Mouse (Mus musculus) intestine, embryonic 14.5 days (tissue): Measurements from ENCODE around the gene Pcnt. TPM values are rescaled to one million over a fixed set of nuclear protein-coding genes. Genes with fewer than 3 reads are reported as not detected.

Source experiments
- ATAC-seq: fragments of 200-750 bp; cut with Nextera tagmentation; replicated peaks from 2 replicates; pipeline ENCODE4 v1.8.0; 2017; ENCODE audit warnings: low read depth, moderate number of reproducible peaks, moderate TSS enrichment, moderate library complexity; ENCODE audit not compliant: low FRiP score, low TSS enrichment
- DNase-seq: peaks from one replicate; pipeline ENCODE4 v3.0.0-alpha.2; 2018; ENCODE audit warnings: low spot score
- H3K27ac ChIP-seq: fragments of 300-500 bp; sonication (generic); 2 replicates; pipeline ENCODE4 v1.5.1; 2014; ENCODE audit warnings: low read depth, mild to moderate bottlenecking, control low read depth
- H3K27me3 ChIP-seq: fragments of 300-500 bp; sonication (generic); replicated peaks from 2 replicates; pipeline ENCODE4 v1.6.1; 2014; ENCODE audit warnings: low read length, control low read depth; ENCODE audit not compliant: control insufficient read depth, insufficient read depth
- H3K36me3 ChIP-seq: fragments of 300-500 bp; sonication (generic); 2 replicates; pipeline ENCODE4 v1.6.1; 2014; ENCODE audit warnings: low read length, control low read depth; ENCODE audit not compliant: control insufficient read depth, insufficient read depth
- H3K4me1 ChIP-seq: fragments of 300-500 bp; sonication (generic); replicated peaks from 2 replicates; pipeline ENCODE4 v1.6.1; 2014; ENCODE audit warnings: low read length, control low read depth, mixed read lengths; ENCODE audit not compliant: control insufficient read depth, insufficient read depth
- H3K4me2 ChIP-seq: fragments of 300-500 bp; sonication (generic); 2 replicates; pipeline ENCODE4 v1.6.1; 2014; ENCODE audit warnings: low read length
- H3K4me3 ChIP-seq: fragments of 300-500 bp; sonication (generic); 2 replicates; pipeline ENCODE4 v1.5.1; 2014; ENCODE audit warnings: low read depth, low read length, control low read depth, mixed read lengths
- H3K9ac ChIP-seq: fragments of 300-500 bp; sonication (generic); 2 replicates; pipeline ENCODE4 v1.6.1; 2014; ENCODE audit warnings: mild to moderate bottlenecking, low read length
- H3K9me3 ChIP-seq: fragments of 300-500 bp; sonication (generic); 2 replicates; pipeline ENCODE4 v1.6.1; 2016; ENCODE audit warnings: low read length, control low read depth; ENCODE audit not compliant: control insufficient read depth
- WGBS: fragments of 180-500 bp; shearing (Covaris S2); extraction: QIAGEN DNeasy Blood & Tissue Kit; methylation state at CpG from one replicate; pipeline ENCODE4 v1.1.7; 2014; 5-methylcytosine and 5-hydroxymethylcytosine counted together
- polyA plus RNA-seq: library from polyadenylated mRNA; unstranded; fragments of >200 nt; fragmentation: Nextera tagmentation; extraction: Ambion mirVana; gene quantifications from 2 replicates; pipeline ENCODE4 v1.2.1, GENCODE M21; 2014

Gene Pcnt
- 20.1 and 22.2 TPM in 2 replicates for polyA plus RNA-seq

- ATAC-seq (peak; percentile 99), DNase-seq (peak; percentile 96)
- Histone ChIP-seq H3K4me2 (peak within 1 kb of the TSS; percentile 87), H3K4me3 (peak within 1 kb of the TSS; percentile 77), H3K36me3 (peaks cover 28% of the 10 kb centered on the region), H3K4me1 (peaks cover 21% of the 10 kb centered on the region), H3K9me3 (no peaks in the 10 kb centered on the region), H3K27ac (peak within 1 kb of the TSS; percentile 90), H3K27me3 (no peaks in the 10 kb centered on the region), H3K9ac (peak within 1 kb of the TSS; percentile 74)
- WGBS, result under 1% methylated on average over 78 of the region's 78 CpGs
Observed at GRCm38 (mm10) chr10:76442178-76443088, at the start of gene Pcnt. Gene Pcnt (minus strand): TSS chr10:76442786.

- ATAC-seq (no peak), DNase-seq (no peak)
- Histone ChIP-seq H3K4me1 (no peaks in the 10 kb centered on the region), H3K9me3 (no peaks in the 10 kb centered on the region), H3K4me2 (no peak overlapping the region), H3K27ac (no peak overlapping the region), H3K27me3 (no peaks in the 10 kb centered on the region), H3K36me3 (peaks cover 93% of the 10 kb centered on the region), H3K9ac (no peak overlapping the region), H3K4me3 (no peak overlapping the region)
- whole genome bisulfite sequencing, result 89% methylated on average over 15 of the region's 15 CpGs
Observed at GRCm38 (mm10) chr10:76489205-76489604, 46.6 kb upstream of the Pcnt start.

- Histone ChIP-seq H3K27ac (no peak overlapping the region), H3K4me3 (no peak overlapping the region), H3K9ac (no peak overlapping the region), H3K4me2 (no peak overlapping the region), H3K9me3 (no peaks in the 10 kb centered on the region), H3K27me3 (no peaks in the 10 kb centered on the region), H3K4me1 (no peaks in the 10 kb centered on the region), H3K36me3 (peaks cover 93% of the 10 kb centered on the region)
- WGBS, result 95% methylated on average over 8 of the region's 8 CpGs
- no peak for DNase-seq
- no peak for ATAC-seq
Observed at GRCm38 (mm10) chr10:76488265-76488664, 45.7 kb upstream of the Pcnt start.

GRCm38 (mm10) chr10:76486302-76486701 lies 43.7 kb upstream of the Pcnt start:
- H3K36me3 ChIP-seq, result peaks cover 97% of the 10 kb centered on the region
- ATAC-seq, result no peak
- WGBS, result 90% methylated on average over 2 of the region's 2 CpGs

GRCm38 (mm10) chr10:76481480-76481879 lies 38.9 kb upstream of the Pcnt start:
- Histone ChIP-seq H3K36me3 (peaks cover 96% of the 10 kb centered on the region), H3K4me1 (no peaks in the 10 kb centered on the region), H3K9ac (no peak overlapping the region), H3K9me3 (no peaks in the 10 kb centered on the region), H3K27ac (no peak overlapping the region), H3K4me2 (no peak overlapping the region), H3K4me3 (no peak overlapping the region), H3K27me3 (no peaks in the 10 kb centered on the region)
- no peak for ATAC-seq
- 91% methylated on average over 6 of the region's 6 CpGs for WGBS
- no peak for DNase-seq

More at GRCm38 (mm10) chr10:76486302-76486701, 43.7 kb upstream of the Pcnt start:
- Histone ChIP-seq H3K27ac (no peak overlapping the region), H3K9ac (no peak overlapping the region), H3K4me2 (no peak overlapping the region), H3K4me3 (no peak overlapping the region), H3K27me3 (no peaks in the 10 kb centered on the region), H3K9me3 (no peaks in the 10 kb centered on the region), H3K4me1 (no peaks in the 10 kb centered on the region)
- no peak for DNase-seq

- no peaks in the 10 kb centered on the region for H3K9me3 ChIP-seq
- ATAC-seq (no peak), DNase-seq (no peak)
- H3K4me3 ChIP-seq, result no peak overlapping the region
- no peaks in the 10 kb centered on the region for H3K4me1 ChIP-seq
- WGBS, result 97% methylated on average over 12 of the region's 13 CpGs
- H3K27ac ChIP-seq, result no peak overlapping the region
- peaks cover 96% of the 10 kb centered on the region for H3K36me3 ChIP-seq
- H3K9ac ChIP-seq, result no peak overlapping the region
- H3K4me2 ChIP-seq, result no peak overlapping the region
- no peaks in the 10 kb centered on the region for H3K27me3 ChIP-seq
Observed at GRCm38 (mm10) chr10:76480851-76481250, 38.3 kb upstream of the Pcnt start.

- no peak for DNase-seq
- Histone ChIP-seq H3K4me2 (no peak overlapping the region), H3K9me3 (no peaks in the 10 kb centered on the region), H3K36me3 (peaks cover 76% of the 10 kb centered on the region), H3K4me3 (no peak overlapping the region), H3K4me1 (no peaks in the 10 kb centered on the region), H3K9ac (no peak overlapping the region), H3K27ac (no peak overlapping the region), H3K27me3 (no peaks in the 10 kb centered on the region)
- ATAC-seq, result no peak
- 92% methylated on average over 5 of the region's 5 CpGs for WGBS
Observed at GRCm38 (mm10) chr10:76473759-76474158, 31.2 kb upstream of the Pcnt start.

- H3K27me3 ChIP-seq, result no peaks in the 10 kb centered on the region
- no peaks in the 10 kb centered on the region for H3K9me3 ChIP-seq
- peak within 1 kb of the TSS; percentile 83; the same call in 1 of the 2 replicates for H3K27ac ChIP-seq
- DNase-seq, result peak; percentile 96
- H3K4me1 ChIP-seq, result no peaks in the 10 kb centered on the region
- peak within 1 kb of the TSS; percentile 81 for H3K4me2 ChIP-seq
- peak within 1 kb of the TSS; percentile 87 for H3K4me3 ChIP-seq
- ATAC-seq, result peak; percentile 95
- WGBS, result 1% methylated on average over 54 of the region's 55 CpGs
- peak within 1 kb of the TSS; percentile 94 for H3K9ac ChIP-seq
- peaks cover 30% of the 10 kb centered on the region for H3K36me3 ChIP-seq
Observed at GRCm38 (mm10) chr10:76468203-76469162, 25.9 kb upstream of the Pcnt start, which contains the start of the genes Mcm3ap and Ybey. Gene Mcm3ap (plus strand): TSS chr10:76468927. Gene Ybey (minus strand): TSS chr10:76469114.
